Mouse (Mus musculus): ENCODE measurements around the gene Il17c.

Il17c gene

DNA sequence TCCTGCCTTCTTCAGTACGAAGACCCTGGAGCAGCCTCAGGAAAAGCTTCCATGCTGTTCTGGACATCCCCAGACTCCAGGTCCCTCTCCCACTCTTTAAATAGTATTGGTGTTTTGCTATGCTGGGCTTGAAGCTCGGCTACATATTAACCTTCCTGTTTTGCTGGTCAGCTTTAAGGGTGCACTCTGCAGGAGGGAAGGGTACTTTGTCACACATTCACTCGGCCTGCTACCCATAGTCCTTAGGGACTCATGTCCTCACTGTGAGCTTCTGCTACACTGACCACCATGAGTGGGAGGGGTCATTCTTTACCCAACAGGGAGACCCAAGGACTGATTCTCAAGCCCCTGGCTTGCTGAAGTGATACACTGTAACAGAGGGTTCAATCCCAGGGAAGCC lies 8.8 kb downstream of the Il17c start:
- no peak for DNase-seq (ENCODE audit: low spot score)

DNA sequence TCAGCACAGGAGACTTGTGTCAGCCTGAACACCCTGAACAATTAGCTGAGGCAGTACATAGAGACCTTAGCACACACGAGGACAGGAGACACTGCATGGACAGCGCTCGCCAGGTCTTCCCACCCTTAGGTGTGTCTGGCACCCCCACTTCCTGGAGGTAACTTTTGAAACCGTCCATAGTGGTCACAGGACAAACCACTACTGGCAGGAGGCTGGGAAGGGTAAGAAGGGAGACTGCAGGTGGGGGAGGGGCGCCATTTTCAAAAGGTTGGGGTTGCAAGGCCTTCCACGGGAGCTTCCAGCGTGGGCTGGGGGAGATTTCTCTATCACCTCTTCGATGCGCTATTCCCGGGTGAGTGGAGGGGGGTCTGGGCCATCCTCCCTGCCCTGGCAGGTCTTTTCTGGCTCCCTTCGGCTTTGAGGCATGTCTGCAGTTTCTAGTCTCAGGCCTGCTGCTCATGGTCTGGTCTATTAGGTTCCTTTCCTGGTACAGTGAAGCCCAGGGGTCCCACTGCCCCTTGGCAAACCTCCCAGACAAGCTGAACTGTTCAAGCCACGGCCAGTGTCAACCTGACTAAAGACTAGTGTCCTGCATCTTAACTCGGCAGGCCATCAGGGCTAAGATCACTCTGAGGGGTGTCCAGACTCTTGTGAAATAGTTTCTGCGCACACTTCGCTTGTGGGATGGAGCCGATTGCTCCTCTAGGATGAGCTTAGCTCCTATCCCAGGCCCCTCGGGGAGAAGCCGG lies 10.0 kb downstream of the Il17c start:
- DNase-seq (ENCODE audit: low spot score) = no peak

DNA sequence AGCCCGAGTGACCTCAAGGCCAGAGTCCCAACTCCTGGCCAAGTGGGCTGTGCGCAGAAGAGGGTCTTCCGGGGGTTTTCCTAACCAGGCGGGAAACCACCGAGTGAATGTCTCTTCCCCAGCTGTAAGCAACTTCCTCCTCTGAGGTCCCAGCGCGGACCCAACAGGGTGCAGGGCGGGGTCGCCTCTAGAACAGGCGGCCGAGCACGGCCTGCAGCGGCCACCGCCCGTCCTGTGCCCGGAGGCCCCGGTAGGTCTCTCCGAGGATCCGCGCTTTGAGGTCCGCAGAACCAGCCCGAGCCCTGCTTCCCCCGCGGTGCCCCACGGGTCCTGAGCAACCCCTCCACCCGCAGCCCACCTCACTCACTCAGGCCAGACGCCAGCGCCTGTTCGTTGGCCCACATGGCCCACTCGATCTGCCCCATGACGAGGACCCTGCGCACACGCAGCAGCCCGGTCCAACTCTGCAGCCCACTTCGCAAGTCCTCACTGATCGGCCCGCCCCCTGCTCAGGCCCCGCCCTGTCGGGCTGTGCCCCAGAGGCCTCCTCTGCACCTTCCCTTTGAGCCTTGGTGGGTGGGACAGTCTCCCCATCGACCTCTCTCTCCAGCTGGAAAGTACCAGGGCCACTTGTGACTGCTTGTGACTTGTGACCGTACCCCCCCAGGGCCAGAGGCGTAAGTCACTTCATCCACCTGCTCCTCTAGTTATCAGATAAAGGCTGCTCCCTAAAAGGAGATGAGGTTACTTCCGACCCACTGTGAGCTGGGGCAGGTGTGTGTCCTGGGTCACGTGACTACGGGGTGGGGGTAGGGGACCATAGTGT lies 10.8 kb downstream of the Il17c start, which contains the start of gene Cyba:
Cyba (minus strand) TSS at position 488 of the 826 bp plus-strand sequence.
- peak; percentile 70 for DNase-seq (ENCODE audit: low spot score)

DNA sequence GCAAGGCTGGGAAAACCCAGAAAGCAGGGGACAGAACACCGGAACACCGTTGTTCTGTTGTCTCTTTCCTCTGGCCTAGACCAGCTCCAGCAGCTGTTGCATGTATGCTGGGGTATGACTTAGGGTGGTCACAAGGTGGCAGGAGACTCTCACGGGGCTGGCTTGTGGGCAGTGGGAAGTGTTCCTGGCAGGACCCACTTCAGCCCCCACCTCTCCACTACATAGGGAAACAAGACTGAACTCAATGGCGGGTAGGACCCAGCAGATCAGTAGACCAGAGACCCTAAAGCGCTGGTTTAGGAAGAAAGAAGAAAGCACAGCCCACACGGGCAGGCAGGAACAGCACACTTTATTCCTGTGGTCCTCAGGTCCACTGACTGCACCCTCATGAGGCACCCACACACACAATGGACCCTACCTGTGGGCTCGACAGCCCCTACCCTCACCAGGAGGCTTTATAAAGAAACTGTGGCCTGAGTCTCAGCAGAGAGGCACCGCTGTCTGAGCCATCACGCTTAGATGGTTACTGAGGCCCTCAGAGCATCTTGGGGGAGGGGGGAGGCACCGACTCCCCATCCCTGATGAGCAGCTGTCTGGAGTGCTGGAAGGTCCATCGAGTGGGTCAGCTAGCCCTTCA lies 11.6 kb downstream of the Il17c start:
- DNase-seq (ENCODE audit: low spot score) = no peak

DNA sequence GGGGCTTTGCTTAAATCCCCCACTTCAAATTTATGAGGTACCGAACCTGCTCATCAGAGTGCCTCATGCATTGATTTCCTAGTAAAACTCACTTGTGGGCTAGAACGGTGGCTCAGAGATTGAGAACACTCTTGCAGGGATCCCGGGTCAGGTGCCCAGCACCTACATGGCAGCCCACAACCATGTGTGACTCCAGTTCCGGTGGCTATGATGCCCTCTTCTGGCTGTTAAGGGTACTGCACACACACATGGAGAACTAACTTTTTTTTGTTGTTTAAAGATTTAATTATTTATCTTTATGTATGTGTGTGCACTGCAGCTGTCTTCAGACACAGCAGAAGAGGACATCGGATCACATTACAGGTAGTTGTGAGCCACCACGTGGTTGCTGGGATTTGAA lies 13.6 kb downstream of the Il17c start:
- no peak for DNase-seq (ENCODE audit: low spot score)

DNA sequence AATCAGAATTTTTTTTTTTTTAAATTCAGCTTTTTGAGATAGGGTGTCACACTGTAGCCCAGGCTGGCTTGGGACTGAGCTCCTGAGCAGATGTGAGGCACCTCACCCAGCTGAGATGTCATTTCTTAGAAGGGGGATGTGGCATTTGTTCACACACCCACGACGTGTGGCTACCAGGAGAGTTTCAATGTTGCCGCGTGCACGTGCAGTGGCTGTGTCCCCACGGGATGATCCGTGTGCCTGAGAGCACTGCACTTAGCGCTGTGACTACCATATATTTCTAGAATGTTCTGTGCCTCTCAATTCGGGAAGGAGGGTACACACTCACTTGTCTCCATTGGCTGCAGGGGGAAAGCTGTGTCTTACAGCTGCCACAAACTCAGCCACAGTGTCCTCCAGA lies 14.3 kb downstream of the Il17c start:
- DNase-seq (ENCODE audit: low spot score) = no peak

DNA sequence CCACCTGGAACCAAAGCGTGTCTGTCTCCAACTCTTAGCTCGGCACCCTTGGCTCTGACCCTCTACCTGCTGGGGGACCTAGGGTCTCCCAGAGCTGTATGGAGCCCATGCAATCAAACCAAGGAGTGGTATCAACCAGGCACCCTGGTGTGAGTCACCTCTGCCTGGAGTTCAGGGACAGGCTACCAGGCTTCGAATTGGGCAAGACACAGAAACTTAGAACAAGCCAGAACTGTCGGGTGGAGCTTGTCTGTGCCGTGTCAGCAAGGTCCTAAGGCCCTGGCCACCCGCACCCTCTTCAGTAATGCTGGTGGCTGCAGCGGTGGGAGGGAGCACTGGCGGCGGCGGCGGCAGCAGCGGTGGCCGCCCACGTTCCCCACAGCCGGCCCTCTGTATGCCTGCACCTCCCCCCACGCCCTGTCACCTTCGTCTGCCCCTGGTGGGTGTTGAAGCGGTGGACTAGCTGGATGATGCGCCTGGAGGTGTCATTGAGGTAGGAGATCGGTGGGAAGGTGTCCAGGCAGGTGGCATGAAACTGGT lies 14.8 kb downstream of the Il17c start:
- DNase-seq (ENCODE audit: low spot score) = no peak

DNA sequence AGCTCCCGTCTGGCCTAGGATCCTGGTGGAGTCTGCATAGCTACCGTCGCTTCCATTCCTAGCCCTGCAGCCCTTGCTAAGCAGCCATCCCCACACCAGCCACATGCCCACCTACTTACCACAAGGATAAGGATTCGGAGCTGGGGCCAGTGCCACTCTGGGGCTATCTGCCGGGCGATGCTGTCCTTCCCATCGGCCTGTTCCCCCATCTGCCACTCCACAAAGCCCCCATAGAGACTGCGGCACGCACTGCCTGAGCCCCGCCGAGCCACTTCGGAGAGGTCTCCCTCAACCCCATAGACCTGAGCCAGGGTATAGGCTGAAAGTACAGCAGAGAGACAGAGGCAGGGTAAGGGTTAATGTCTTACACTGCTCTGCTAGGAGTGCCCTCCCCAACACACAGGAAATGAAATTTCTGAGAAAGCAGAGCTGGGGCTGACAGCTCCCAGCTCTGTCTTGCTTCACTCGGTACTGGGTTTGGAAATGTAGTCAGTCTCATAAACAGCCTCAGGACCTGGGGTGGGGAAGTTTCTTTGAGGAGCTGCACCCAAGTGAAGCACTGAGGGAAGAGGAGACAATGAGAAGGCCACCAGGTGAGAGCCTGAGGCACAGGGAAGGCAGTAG lies 16.0 kb downstream of the Il17c start:
- DNase-seq (ENCODE audit: low spot score) = no peak

DNA sequence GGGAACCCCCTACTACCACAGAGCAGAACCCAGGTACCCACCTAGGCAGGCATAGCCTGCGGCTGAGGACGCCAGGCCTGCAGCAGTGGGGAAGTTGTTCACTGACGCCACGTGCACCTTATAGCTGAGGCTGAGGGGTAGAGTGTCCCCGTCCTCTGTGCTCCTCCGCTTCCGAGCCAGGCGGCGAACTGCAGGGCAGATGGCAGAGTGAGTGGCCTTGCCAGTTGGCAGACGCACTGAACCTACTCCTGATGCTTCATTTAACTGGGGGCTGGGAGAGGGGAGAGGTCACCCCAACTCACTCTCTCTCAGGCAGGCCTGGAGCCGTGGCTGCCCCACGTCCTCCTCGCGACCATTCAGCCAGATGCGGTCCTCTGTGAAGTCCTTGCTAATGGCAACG lies 17.5 kb downstream of the Il17c start:
- no peak for DNase-seq (ENCODE audit: low spot score)

DNA sequence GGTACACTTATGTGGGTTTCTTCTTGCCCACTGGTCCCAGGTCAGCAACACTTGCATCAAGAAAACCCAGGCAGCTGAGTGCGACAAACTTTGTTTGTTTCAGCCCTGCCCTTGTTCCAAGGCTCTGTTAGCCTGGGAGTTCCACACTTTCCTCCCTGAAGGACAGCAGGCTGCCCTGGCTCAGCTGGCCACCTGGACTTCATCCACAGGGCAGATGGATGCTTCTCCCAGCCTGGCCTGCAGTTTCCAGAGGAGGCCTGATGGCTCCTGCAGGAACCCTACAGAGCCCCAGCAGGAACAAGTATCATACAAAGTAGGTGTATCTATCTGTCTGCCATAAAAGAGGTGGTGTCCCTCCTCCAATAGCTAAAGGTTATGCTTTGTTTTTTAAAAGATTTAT lies 19.5 kb downstream of the Il17c start:
- no peak for DNase-seq (ENCODE audit: low spot score)

DNA sequence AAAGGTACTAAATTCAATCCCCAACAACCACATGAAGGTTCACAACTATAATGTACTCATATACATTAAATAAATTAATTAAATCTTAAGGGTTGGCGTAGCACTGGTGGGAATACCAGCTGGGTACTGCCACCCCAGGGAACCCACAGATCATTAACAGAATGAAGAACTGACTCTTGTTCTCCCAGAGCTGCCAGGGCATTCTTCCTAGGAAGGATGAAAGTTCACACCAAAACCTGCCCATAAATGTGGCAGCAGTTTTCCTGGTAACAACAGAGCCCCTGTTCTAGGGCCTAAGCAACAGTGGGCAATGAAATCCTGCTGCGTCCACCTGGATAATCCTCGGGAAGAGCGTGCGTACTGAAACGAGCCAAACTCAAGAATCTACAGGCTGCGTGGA lies 20.5 kb downstream of the Il17c start:
- DNase-seq (ENCODE audit: low spot score) = no peak

DNA sequence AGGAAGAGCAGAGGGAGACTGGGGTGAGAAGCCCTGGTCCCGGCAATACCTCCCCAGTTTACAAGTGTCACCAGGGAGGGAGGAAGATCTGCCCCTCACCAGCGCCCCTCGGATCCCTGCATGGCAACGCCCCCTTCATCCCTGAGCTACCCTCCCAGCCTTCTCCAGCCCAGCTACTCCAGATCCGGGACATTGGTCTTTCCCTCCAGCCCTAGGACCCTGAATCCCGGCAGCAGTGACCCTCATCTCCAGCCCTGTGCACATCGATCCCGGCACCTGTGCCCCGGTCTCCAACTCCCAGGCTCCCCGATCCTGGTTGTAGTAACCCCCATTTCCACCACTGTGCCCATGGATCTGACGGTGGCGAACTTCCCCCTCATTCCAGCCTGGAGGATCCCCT lies 21.0 kb downstream of the Il17c start:
- DNase-seq (ENCODE audit: low spot score) = no peak

DNA sequence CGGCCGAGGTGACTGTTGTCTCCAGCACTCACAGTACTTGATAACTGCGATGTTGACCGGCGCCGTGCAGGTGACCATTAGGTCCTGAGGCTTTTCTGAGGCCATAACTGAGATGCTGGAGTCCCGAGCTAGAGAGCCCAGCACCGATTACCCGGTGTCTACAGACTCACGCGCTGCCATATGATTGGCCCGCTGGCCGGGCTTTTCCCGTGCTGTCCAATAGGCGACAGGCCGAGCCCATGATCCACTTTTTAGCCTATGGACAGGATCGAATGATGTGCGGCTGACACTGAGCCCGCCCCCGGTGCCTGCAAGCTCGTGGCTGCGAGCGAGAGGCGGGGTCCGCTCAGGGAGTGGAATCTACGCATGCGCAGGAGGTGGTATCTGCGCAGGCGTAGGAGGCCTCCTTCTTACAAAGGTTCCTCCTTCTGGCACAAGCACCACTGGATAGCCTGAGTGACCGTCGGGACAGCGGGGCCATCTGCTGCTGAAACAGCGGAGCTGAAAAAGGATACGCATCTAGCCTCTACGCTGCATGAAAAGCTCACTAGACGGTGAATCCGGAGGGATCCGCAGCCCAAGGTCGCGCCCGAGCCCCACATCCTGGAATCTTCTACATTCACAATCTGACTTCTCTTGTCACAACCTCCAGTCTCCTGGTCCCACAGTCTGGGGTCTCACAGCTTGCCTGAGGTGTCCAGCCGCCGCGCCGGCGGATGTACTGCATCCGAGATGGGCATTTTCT lies 21.6 kb downstream of the Il17c start, which contains the start of gene Mvd:
Mvd (minus strand) TSS at position 161 of the 745 bp plus-strand sequence.
- peak; percentile 98 for DNase-seq (ENCODE audit: low spot score)

DNA sequence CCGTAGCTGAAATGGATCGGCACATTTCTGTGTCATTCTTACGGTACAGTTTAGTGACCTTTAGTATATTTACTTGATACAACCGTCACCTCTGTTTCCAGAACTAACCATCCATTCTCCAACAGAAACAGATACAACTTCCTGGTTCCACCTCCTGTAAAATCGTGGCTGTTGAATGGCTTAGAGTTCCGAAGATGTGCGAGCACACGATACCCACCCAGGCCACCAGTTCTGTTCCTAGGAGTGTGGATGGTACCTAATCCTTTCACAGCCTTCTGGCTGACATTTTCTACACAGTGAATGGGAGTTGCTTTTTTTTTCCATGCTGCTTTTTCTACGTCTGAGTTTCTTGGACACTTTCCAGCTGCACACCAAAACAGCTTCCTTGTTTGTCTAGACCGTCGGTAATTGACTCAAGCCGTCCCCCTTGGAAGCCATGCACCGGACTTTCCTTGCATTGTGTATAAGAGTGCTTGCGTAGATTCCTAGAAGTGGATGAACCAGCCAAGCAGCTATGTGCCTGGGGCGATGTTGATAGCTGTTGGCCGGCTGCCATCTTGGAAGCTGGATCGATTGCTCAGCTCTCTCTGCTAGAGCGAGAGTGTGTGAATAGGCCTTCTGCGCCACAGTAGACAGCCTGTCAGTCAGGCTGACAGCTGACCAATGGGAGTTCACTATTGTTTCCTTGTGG lies 22.4 kb downstream of the Il17c start:
- peak; percentile 76 for DNase-seq (ENCODE audit: low spot score)

DNA sequence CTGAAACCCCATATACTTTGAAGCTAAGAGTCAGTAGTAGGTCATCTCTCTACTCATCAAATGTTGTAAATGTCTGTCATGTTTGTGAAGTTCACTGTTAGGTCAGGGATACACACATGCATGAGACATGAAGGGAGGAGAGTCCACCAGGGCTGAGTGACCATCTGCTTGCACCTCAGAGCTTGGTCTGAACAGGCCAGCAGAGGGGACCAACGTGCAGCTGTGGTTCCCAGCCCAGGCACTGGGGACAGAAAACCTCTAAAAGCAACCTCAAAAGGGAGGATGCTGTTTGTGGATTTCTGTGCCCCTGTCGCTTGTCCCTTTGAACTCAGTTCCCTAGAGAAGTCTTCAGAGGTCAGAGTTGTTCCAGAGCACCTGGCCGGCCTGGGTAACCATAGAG lies 23.4 kb downstream of the Il17c start:
- DNase-seq (ENCODE audit: low spot score) = no peak

DNA sequence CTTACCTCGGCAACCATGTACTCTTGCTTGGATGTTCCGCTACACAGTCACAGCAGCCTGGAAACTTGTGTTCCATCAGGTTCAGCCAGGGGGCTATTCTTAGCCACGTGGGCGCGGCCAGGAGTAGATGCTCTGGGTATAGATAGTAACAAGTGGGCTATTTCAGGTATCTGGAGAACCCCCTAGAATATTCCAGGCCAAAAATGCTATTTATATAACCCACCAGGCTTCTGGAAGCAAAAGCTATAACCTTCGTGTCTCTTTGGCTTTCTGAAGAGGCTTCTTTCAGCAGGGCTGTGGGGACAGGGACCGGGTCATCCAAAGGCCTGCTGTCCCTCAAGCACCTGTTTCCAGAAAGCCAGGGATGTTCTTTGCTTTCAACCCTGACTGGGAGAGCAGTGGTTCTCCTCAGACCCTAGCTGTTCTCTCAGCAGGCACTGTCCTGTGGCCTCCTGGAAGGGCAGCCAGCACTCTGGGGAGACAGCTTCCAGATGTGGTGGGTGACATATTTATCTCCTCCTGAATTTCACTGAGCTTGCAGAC lies 29.4 kb downstream of the Il17c start:
- DNase-seq (ENCODE audit: low spot score) = no peak

DNA sequence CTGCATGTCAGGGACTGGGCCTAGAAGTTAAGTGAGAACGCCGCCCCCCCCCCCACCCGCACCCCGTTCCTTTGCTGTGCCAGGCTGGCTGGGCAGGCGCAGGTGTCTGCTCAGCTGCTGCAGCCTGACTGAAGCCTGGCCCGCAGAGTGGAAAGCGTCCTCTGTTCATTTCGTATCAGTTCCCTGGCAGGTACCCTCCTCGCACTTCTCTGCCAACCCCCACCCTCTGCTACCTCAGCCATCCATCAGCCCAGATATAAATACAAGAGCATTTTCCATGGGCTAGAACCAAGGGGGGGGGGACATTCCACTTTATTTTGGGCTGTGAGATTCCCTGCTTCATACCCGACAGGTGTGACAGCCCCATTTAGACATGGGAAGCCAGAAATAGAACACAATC lies 30.3 kb downstream of the Il17c start:
- no peak for DNase-seq (ENCODE audit: low spot score)

DNA sequence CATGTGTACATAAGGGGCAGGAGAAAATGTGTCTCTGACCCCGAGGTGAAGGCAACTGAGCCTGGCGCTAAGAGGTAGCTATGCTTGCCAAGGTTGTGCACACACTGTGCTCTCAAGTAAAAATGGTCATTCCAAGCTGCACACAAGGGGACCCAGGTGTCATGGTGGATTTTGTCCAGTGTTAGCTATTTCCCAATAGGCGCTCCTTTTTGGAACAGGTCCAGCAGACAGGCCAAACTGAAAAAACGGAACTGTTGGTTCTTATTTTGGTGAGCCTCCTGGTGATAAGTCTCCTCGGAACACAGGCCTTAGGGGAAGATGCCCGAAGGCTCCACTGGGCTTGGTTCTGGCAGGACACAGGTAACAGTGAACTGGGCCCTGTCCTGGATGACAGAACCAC lies 32.6 kb downstream of the Il17c start:
- DNase-seq (ENCODE audit: low spot score) = no peak

DNA sequence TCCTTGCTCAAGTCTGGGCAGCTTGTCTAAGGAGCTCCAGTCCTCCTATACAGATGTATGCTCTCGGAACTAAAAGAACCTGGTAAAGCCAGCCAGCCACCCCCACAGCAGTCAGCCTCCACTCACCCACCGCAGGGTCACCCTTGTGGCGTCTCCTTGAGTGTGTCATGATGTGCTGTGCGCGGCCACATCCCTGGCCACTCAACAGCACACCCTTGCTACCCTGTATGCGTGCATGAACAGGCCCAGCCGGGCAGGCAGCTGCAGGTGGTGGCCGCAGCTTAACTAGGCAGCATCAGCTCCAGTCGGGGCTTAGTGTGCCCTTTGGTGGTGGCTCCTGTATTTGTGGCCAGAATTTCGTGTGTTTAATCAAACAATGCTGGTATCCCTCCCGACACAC lies 35.4 kb downstream of the Il17c start:
- no peak for DNase-seq (ENCODE audit: low spot score)

DNA sequence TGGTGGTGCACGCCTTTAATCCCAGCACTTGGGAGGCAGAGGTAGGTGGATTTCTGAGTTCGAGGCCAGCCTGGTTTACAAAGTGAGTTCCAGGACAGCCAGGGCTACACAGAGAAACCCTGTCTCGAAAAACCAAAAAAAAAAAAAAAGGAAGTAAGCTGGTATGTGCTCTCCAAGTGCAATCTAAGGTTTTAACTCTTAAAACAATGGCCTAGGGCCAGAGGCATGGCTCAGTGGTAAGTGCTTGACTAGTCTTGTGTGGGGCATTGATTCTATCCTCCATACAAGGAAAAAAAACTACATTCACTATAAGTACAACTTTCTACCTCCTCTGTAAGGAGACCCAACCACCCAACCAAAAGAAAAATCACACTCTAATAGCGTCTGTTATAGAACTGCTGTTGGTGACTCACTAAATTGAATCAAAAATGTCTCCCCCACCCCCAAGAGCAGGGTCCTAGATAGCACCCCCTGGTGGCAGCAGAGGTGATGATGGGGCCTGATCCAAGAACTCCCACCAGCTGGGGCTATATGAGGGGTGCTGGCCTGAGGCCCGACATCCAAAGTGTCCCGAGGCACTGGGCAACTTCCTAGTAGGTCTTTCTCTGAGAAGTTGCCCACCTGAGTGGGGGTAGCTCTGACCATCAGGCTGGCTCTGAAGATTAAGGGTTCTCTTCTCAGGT lies 37.5 kb downstream of the Il17c start:
- DNase-seq (ENCODE audit: low spot score) = no peak

Measured in ovary, postnatal 36 days (tissue).